Mouse (Mus musculus) ES-Bruce4 (cell line): ENCODE measurements around the gene Cacna2d3. TPM values are rescaled to one million over a fixed set of nuclear protein-coding genes. Genes with fewer than 3 reads are reported as not detected.

Experiments
- H3K27ac ChIP-seq: 2 replicates; pipeline ENCODE4 v1.5.1; 2012; ENCODE audit warnings: low read length, inconsistent platforms; ENCODE audit not compliant: insufficient read depth
- H3K27me3 ChIP-seq: 2 replicates; pipeline ENCODE4 v1.6.1; 2012; ENCODE audit warnings: mild to moderate bottlenecking, low read length, inconsistent platforms; ENCODE audit not compliant: control insufficient read depth, poor library complexity, insufficient read depth, severe bottlenecking
- H3K36me3 ChIP-seq: 2 replicates; pipeline ENCODE4 v1.6.1; 2012; ENCODE audit warnings: inconsistent platforms, mild to moderate bottlenecking, low read length, moderate library complexity; ENCODE audit not compliant: control insufficient read depth, poor library complexity, insufficient read depth, severe bottlenecking
- H3K4me1 ChIP-seq: one replicate; pipeline ENCODE4 v1.8.1; 2011; ENCODE audit warnings: low read length; ENCODE audit not compliant: control insufficient read depth, insufficient read depth
- H3K4me3 ChIP-seq: 2 replicates; pipeline ENCODE4 v1.5.1; 2011; ENCODE audit warnings: low read depth, mild to moderate bottlenecking, low read length
- H3K9ac ChIP-seq: 2 replicates; pipeline ENCODE4 v1.6.1; 2012; ENCODE audit warnings: low read depth, mild to moderate bottlenecking, inconsistent platforms; ENCODE audit not compliant: poor library complexity, severe bottlenecking
- H3K9me3 ChIP-seq: replicated peaks from 2 replicates; pipeline ENCODE4 v1.6.1; 2012; ENCODE audit warnings: mild to moderate bottlenecking, low read length, inconsistent platforms; ENCODE audit not compliant: control insufficient read depth, poor library complexity, insufficient read depth, severe bottlenecking
- CTCF ChIP-seq: IDR thresholded peaks from one replicate; pipeline ENCODE4 v1.8.1; 2011; ENCODE audit warnings: low read depth, low read length
- EP300 ChIP-seq: IDR thresholded peaks from 2 replicates; pipeline ENCODE4 v1.6.1; 2011; ENCODE audit warnings: low read depth, low read length; ENCODE audit not compliant: insufficient read depth
- POLR2A ChIP-seq: IDR thresholded peaks from one replicate; pipeline ENCODE4 v1.8.1; 2011; ENCODE audit warnings: low read length; ENCODE audit not compliant: insufficient read depth
- polyA plus RNA-seq: library from polyadenylated mRNA; stranded (reverse); fragments of >200 nt; gene quantifications from 2 replicates; pipeline ENCODE4 v1.2.4, GENCODE M21; 2011; ENCODE audit warnings: low read depth; ENCODE audit not compliant: missing spikeins, insufficient read depth, insufficient read length

The Cacna2d3 gene
- polyA plus RNA-seq, 1 experiment: not detected

- Histone ChIP-seq H3K27ac (no peak overlapping the region), H3K9me3 (no peaks in the 10 kb centered on the region), H3K9ac (no peak overlapping the region), H3K36me3 (no peaks in the 10 kb centered on the region), H3K4me3 (no peak overlapping the region), H3K27me3 (peaks cover 4% of the 10 kb centered on the region; the same call in 1 of the 2 replicates), H3K4me1 (no peaks in the 10 kb centered on the region)
- TF ChIP-seq EP300 (no peak), CTCF (no peak), POLR2A (no peak)
These were observed 5.9 kb upstream of the Cacna2d3 start for GRCm38 (mm10) chr14:29727596-29727995.

DNA sequence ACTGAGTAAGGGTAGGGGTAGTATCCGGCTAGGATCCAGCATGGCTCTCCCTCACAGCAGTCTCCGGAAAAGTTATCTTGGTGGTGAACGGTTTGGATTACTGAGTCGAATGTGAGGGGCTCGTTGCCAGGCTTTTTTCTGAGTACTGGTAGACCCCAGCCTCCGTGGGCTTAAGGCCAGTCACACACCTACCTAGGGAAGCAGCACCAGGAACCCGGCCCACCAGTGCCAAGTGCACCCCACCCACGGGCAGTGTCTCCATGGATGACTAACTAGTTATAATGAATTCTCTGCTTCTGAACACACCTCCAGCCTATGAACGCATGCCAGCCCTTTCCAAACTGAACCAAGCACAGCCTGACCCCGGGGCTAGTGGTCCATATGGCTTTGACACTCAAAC is 1.6 kb upstream of the Cacna2d3 start:
- H3K9me3 ChIP-seq: no peaks in the 10 kb centered on the region
- H3K4me3 ChIP-seq: peak overlapping the region; percentile 58
- no peak overlapping the region for H3K27ac ChIP-seq
- H3K36me3 ChIP-seq: no peaks in the 10 kb centered on the region
- TF ChIP-seq CTCF: no peak
- TF ChIP-seq POLR2A: no peak
- TF ChIP-seq EP300: no peak
- H3K4me1 ChIP-seq: no peaks in the 10 kb centered on the region
- H3K27me3 ChIP-seq: peaks cover 14% of the 10 kb centered on the region
- H3K9ac ChIP-seq: peak overlapping the region; percentile 84

DNA sequence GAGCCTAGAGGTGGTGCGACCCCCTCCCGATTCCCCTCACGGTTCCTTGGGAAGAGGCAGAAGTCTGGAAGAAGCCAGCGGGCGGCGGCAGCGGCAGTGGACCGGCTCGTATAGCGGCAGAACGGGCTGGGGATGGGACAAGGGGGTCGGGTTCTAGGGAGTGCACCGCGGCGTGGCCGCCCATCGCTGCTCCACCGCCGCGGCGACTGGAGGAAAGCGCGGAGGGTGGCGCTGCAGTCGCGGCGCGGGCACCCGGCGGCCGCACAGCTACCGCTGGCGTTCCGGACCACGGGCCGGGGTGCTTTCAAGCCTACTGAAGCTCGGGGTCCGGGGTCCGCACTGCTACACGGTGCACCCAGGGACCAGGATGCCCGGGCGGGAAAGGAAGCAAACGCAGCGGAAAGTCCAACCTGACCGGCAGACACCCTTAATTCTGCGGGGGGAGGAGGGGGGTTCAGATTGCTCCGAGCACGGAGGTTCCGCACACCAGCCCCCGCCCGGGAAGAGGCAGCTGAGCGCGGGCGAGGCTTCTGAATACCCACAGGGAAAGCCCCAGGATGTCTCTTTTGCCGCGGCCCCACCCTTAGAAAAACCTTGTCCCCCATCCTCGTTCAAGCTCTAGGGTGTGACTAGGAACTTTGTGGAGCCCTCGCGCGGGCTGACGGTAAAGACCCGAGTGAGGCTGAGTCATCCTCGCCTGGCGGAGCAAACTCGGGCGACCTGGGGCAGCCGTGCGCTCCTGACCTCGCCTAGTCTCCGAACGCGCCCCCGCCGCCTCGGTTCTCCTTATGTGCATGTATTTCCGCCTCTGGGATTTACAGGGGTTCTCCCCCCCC is 940 bp upstream of the Cacna2d3 start:
- H3K9me3 ChIP-seq: no peaks in the 10 kb centered on the region
- no peaks in the 10 kb centered on the region for H3K4me1 ChIP-seq
- H3K9ac ChIP-seq: peak overlapping the region; percentile 84
- H3K27me3 ChIP-seq: peaks cover 14% of the 10 kb centered on the region
- H3K4me3 ChIP-seq: peak overlapping the region; percentile 58
- H3K27ac ChIP-seq: no peak overlapping the region
- no peak for TF ChIP-seq POLR2A
- no peaks in the 10 kb centered on the region for H3K36me3 ChIP-seq

DNA sequence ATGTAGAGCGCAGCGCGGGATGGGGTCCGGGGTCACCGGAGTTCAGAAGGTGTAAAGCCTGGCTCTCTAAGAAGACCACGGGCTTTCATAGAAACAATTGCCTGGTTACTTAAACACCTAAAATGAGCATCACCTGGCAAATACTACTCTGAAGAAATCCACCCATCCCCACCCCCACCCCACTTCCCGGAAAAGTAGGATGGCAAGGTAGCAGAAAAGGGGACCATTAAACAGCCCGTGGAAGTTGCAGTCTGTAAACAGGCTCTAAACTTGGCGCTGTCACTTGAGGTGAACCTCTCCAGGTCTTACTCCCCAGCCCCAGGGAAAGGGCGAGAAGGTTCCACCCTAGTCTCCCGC is 555 bp downstream of the Cacna2d3 start:
- Histone ChIP-seq H3K36me3 (no peaks in the 10 kb centered on the region), H3K27ac (no peak overlapping the region), H3K9ac (peak overlapping the region; percentile 84), H3K9me3 (no peaks in the 10 kb centered on the region), H3K27me3 (peaks cover 14% of the 10 kb centered on the region), H3K4me1 (no peaks in the 10 kb centered on the region), H3K4me3 (peak overlapping the region; percentile 79)
- TF ChIP-seq POLR2A: no peak
- no peak for TF ChIP-seq EP300
- TF ChIP-seq CTCF: no peak

GRCm38 (mm10) chr14:29720334-29720911 is 1.2 kb downstream of the Cacna2d3 start:
- Histone ChIP-seq H3K36me3 (no peaks in the 10 kb centered on the region), H3K27me3 (peaks cover 14% of the 10 kb centered on the region), H3K4me3 (no peak overlapping the region), H3K4me1 (no peaks in the 10 kb centered on the region), H3K9ac (no peak overlapping the region), H3K9me3 (no peaks in the 10 kb centered on the region), H3K27ac (no peak overlapping the region)
- TF ChIP-seq EP300: no peak
- no peak for TF ChIP-seq POLR2A

DNA sequence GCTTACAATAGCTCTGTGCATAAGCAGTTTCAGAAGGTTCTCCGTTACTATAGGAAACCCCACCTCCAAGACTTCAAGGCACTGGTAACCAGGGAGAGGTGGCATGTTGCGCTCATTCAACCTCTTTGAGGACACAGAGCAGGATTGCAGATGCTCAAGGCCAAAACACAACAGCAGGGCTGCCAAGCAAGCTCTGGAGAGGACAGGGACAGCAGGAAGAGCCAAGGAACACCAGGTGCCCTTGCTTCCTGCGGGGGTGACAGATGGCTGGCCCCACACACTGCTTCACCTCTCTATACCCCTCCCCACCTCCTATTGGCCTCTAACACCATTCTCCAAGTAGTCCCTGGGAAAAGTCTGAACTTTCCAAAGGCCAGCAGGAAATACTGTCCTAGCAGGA is 9.0 kb downstream of the Cacna2d3 start:
- no peak for TF ChIP-seq EP300
- TF ChIP-seq CTCF: no peak
- no peak for TF ChIP-seq POLR2A
- no peak overlapping the region for H3K4me3 ChIP-seq

More for the DNA sequence above, 9.0 kb downstream of the Cacna2d3 start:
- Histone ChIP-seq H3K4me1 (no peaks in the 10 kb centered on the region), H3K36me3 (no peaks in the 10 kb centered on the region), H3K9me3 (no peaks in the 10 kb centered on the region), H3K9ac (no peak overlapping the region), H3K27me3 (no peaks in the 10 kb centered on the region), H3K27ac (no peak overlapping the region)
